19 mouse cellular contexts compared by ENCODE assay signal in genomic region chr15:34747111-34747510, GRCm38 (mm10).
DNase-seq lines count a peak whose midpoint lies in the region; ATAC-seq and TF ChIP-seq lines count a peak whose summit lies in the region.
"Had no signal": no experiment of that assay in that cellular context is flagged by ENCODE, and none has a peak within 500 bp of the region (broad histone marks: within the 10 kb centered on the region; RNA-seq: fewer than 3 reads in every experiment).

No protein-coding gene starts in this region.

- H3K36me3 ChIP-seq in limb, embryonic 14.5 days (ENCODE audit: control insufficient read depth, insufficient read depth, low read length) = no peaks in the 10 kb centered on the region
- no peaks in the 10 kb centered on the region for H3K36me3 ChIP-seq in forebrain, embryonic 15.5 days
- H3K36me3 ChIP-seq: embryonic facial prominence, embryonic 13.5 days; G1E; hindbrain, embryonic 15.5 days; liver, embryonic 15.5 days; neural tube, embryonic 13.5 days had no signal

- H3K4me1 ChIP-seq in limb, embryonic 14.5 days (ENCODE audit: control insufficient read depth, insufficient read depth, low read length) = peaks cover 19% of the 10 kb centered on the region
- H3K4me1 ChIP-seq in forebrain, embryonic 15.5 days = no peaks in the 10 kb centered on the region
- H3K4me1 ChIP-seq: forebrain, embryonic 13.5 days; hindbrain, embryonic 15.5 days; liver, embryonic 15.5 days; neural tube, embryonic 13.5 days had no signal

- H3K9ac ChIP-seq in limb, embryonic 14.5 days (ENCODE audit: low read depth, low read length, severe bottlenecking) = no peak overlapping the region
- H3K9ac ChIP-seq in forebrain, embryonic 15.5 days (replicated peaks) = no peak overlapping the region
- H3K9ac ChIP-seq: embryonic facial prominence, embryonic 13.5 days; forebrain, embryonic 13.5 days; hindbrain, embryonic 15.5 days; liver, embryonic 15.5 days; neural tube, embryonic 13.5 days had no signal

- H3K4me3 ChIP-seq in limb, embryonic 14.5 days (replicated peaks; ENCODE audit: low read length) = no peak overlapping the region
- no peak overlapping the region for H3K4me3 ChIP-seq in forebrain, embryonic 15.5 days
- H3K4me3 ChIP-seq: embryonic facial prominence, embryonic 13.5 days; forebrain, embryonic 13.5 days; hindbrain, embryonic 15.5 days; liver, embryonic 15.5 days; neural tube, embryonic 13.5 days had no signal

- H3K27ac ChIP-seq in limb, embryonic 14.5 days (replicated peaks; ENCODE audit: low read depth, low read length) = 0 out of 2 replicates have a peak overlapping the region, but pooled peaks have one; percentile 15
- no peak overlapping the region for H3K27ac ChIP-seq in forebrain, embryonic 15.5 days (replicated peaks)
- H3K27ac ChIP-seq: embryonic facial prominence, embryonic 13.5 days; forebrain, embryonic 13.5 days; hindbrain, embryonic 15.5 days; liver, embryonic 15.5 days; neural tube, embryonic 13.5 days; stomach, postnatal 0 days had no signal

- TF ChIP-seq POLR2A in limb, embryonic 14.5 days (IDR thresholded peaks at IDR 0.05; ENCODE audit: borderline replicate concordance, extremely low read depth, insufficient read depth, insufficient read length) = no peak

- H3K4me2 ChIP-seq in limb, embryonic 14.5 days (replicated peaks; ENCODE audit: low read depth, low read length, severe bottlenecking) = no peak overlapping the region
- no peak overlapping the region for H3K4me2 ChIP-seq in forebrain, embryonic 15.5 days (replicated peaks)
- H3K4me2 ChIP-seq: embryonic facial prominence, embryonic 13.5 days; forebrain, embryonic 13.5 days; hindbrain, embryonic 15.5 days; liver, embryonic 15.5 days; neural tube, embryonic 13.5 days had no signal

- H3K9me3 ChIP-seq in limb, embryonic 14.5 days (ENCODE audit: control insufficient read depth, low read length) = no peaks in the 10 kb centered on the region
- H3K9me3 ChIP-seq in forebrain, embryonic 15.5 days = no peaks in the 10 kb centered on the region
- H3K9me3 ChIP-seq: embryonic facial prominence, embryonic 13.5 days; forebrain, embryonic 13.5 days; G1E; hindbrain, embryonic 15.5 days; liver, embryonic 15.5 days; neural tube, embryonic 13.5 days had no signal

- H3K27me3 ChIP-seq in limb, embryonic 14.5 days (ENCODE audit: control insufficient read depth, insufficient read depth, low read length) = no peaks in the 10 kb centered on the region
- H3K27me3 ChIP-seq in forebrain, embryonic 15.5 days = no peaks in the 10 kb centered on the region
- H3K27me3 ChIP-seq: embryonic facial prominence, embryonic 13.5 days; forebrain, embryonic 13.5 days; hindbrain, embryonic 15.5 days; liver, embryonic 15.5 days; neural tube, embryonic 13.5 days had no signal

- DNase-seq in frontal cortex, adult 2 months (ENCODE audit: extremely low spot score in 1 of 2, low spot score in 1 of 2) = peak; percentile 48 to 65
- DNase-seq in frontal cortex, postnatal 10 days (ENCODE audit: low spot score in 2 of 2) = no peak
- peak; percentile 33 to 44 for DNase-seq in right cerebral cortex, adult 2 months (ENCODE audit: low spot score in 2 of 2)
- no peak for DNase-seq in right cerebral cortex, postnatal 14 days
- peak; percentile 62 for DNase-seq in limb, embryonic 14.5 days (ENCODE audit: low spot score)
- no peak for DNase-seq in gastrocnemius, postnatal 36 days
- DNase-seq: cerebellum, adult 11 months; gastrocnemius, postnatal 14 days; kidney, adult 18-20 months; lung, postnatal 14 days; thymus, postnatal 36 days had no signal

- 41% methylated on average over 4 of the region's 4 CpGs for WGBS in limb, embryonic 14.5 days
- 78% methylated on average over 4 of the region's 4 CpGs for WGBS in forebrain, embryonic 15.5 days

- intact Hi-C loops in gastrocnemius, postnatal 36 days (cut with DNase I) = loop anchor here (10.0 kb wide), 1 partner anchor 202 kb away; no protein-coding TSS in a partner anchor

- ATAC-seq in limb, embryonic 14.5 days (ENCODE audit: low FRiP score, low read depth) = peak; percentile 37; the same call in 1 of the 2 replicates
- ATAC-seq in forebrain, embryonic 15.5 days (replicated peaks) = no peak
- ATAC-seq: forebrain, embryonic 13.5 days had no signal

Comparison
In these comparisons a context has a peak if more than half of its experiments do, and no peak if none do; other contexts are left out.
1. DNase-seq: peak in frontal cortex, adult 2 months (2 of 2), right cerebral cortex, adult 2 months (2 of 2) and limb, embryonic 14.5 days (single experiment); none in frontal cortex, postnatal 10 days (0 of 2), right cerebral cortex, postnatal 14 days (single experiment) and gastrocnemius, postnatal 36 days (0 of 2).